Mouse (Mus musculus) liver, embryonic 14.5 days (tissue): ENCODE results near the gene Sppl2b. TPM values are rescaled to one million over a fixed set of nuclear protein-coding genes. Genes with fewer than 3 reads are reported as not detected.

Experiments used
- ATAC-seq: fragments of 200-750 bp; cut with Nextera tagmentation; 2 replicates; pipeline ENCODE4 v1.8.0; 2017; ENCODE audit warnings: moderate number of reproducible peaks, mild to moderate bottlenecking, moderate library complexity; ENCODE audit not compliant: insufficient read depth
- DNase-seq, 3 experiments: peaks; one replicate each; pipeline ENCODE4 v3.0.0-alpha.2; 2012 to 2013; ENCODE audit warnings: low read depth in 3 of 3, low spot score in 3 of 3
- H3K27ac ChIP-seq: fragments of 300-500 bp; sonication (generic); 2 replicates; pipeline ENCODE4 v1.5.1; 2014; ENCODE audit warnings: moderate library complexity, mild to moderate bottlenecking, control low read depth, inconsistent platforms
- H3K27me3 ChIP-seq: fragments of 300-500 bp; sonication (generic); 2 replicates; pipeline ENCODE4 v1.6.1; 2014; ENCODE audit warnings: mild to moderate bottlenecking, low read length, moderate library complexity; ENCODE audit not compliant: control insufficient read depth, insufficient read depth
- H3K36me3 ChIP-seq: fragments of 300-500 bp; sonication (generic); replicated peaks from 2 replicates; pipeline ENCODE4 v1.6.1; 2014; ENCODE audit warnings: low read depth; ENCODE audit not compliant: control insufficient read depth, insufficient read depth
- H3K4me1 ChIP-seq, 2 experiments: fragments of 200-500 bp in 1 of 2; fragments of 300-500 bp in 1 of 2; sonication (generic) in 1 of 2; replicated peaks; 2 replicates each; pipeline ENCODE4 v1.6.1; 2012 to 2014; ENCODE audit warnings: antibody characterized with exemption in 1 of 2, inconsistent platforms in 1 of 2, low read length in 1 of 2; ENCODE audit not compliant: control insufficient read depth in 2 of 2, insufficient read depth in 2 of 2
- H3K4me2 ChIP-seq: fragments of 300-500 bp; sonication (generic); 2 replicates; pipeline ENCODE4 v1.6.1; 2014; ENCODE audit warnings: low read depth, mild to moderate bottlenecking, control low read depth, moderate library complexity
- H3K4me3 ChIP-seq, 2 experiments: fragments of 200-500 bp in 1 of 2; fragments of 300-500 bp in 1 of 2; sonication (generic) in 1 of 2; 2 replicates each; pipeline ENCODE4 v1.5.1; 2012 to 2014; ENCODE audit warnings: low read depth in 2 of 2, low read length in 2 of 2, mild to moderate bottlenecking in 2 of 2, control low read depth in 1 of 2, inconsistent platforms in 1 of 2, moderate library complexity in 1 of 2; ENCODE audit not compliant: insufficient read depth in 1 of 2
- H3K9ac ChIP-seq: fragments of 300-500 bp; sonication (generic); replicated peaks from 2 replicates; pipeline ENCODE4 v1.6.1; 2014; ENCODE audit warnings: mild to moderate bottlenecking, control low read depth, moderate library complexity
- H3K9me3 ChIP-seq: fragments of 300-500 bp; sonication (generic); 2 replicates; pipeline ENCODE4 v1.6.1; 2016; ENCODE audit warnings: low read length, mixed read lengths; ENCODE audit not compliant: control insufficient read depth
- CTCF ChIP-seq: IDR thresholded peaks from 2 replicates; pipeline ENCODE4 v1.5.1; 2016; ENCODE audit warnings: antibody characterized with exemption, low read depth, control low read depth
- EP300 ChIP-seq: IDR thresholded peaks from 2 replicates; pipeline ENCODE4 v1.6.1; 2016; ENCODE audit warnings: antibody characterized with exemption, low read depth
- WGBS: fragments of 180-500 bp; shearing (Covaris S2); extraction: QIAGEN DNeasy Blood & Tissue Kit; methylation state at CpG from one replicate; pipeline ENCODE4 v1.1.7; 2014; ENCODE audit not compliant: insufficient replicate concordance; 5-methylcytosine and 5-hydroxymethylcytosine counted together
- polyA plus RNA-seq, 2 experiments: library from polyadenylated mRNA; depleted of rRNA in 1 of 2; stranded (reverse) in 1 of 2; unstranded in 1 of 2; fragments of >200 nt; fragmentation: Nextera tagmentation in 1 of 2; extraction: Ambion mirVana in 1 of 2; gene quantifications; 2 replicates each; pipeline versions ENCODE4 v1.2.1 to v1.2.3; 2012 to 2014

The Sppl2b gene
- polyA plus RNA-seq, 2 experiments = 34.7 to 76.1 TPM

GRCm38 (mm10) chr10:80838346-80838912 is 16.6 kb upstream of the Sppl2b start:
- Histone ChIP-seq H3K4me1 (no peaks in the 10 kb centered on the region), H3K4me3 (no peak overlapping the region), H3K27ac (no peak overlapping the region), H3K27me3 (peaks cover 59% of the 10 kb centered on the region), H3K9me3 (no peaks in the 10 kb centered on the region), H3K4me2 (no peak overlapping the region), H3K9ac (no peak overlapping the region), H3K36me3 (no peaks in the 10 kb centered on the region)
- no peak for TF ChIP-seq CTCF
- TF ChIP-seq EP300 = no peak
- WGBS = 54% methylated on average over 2 of the region's 2 CpGs
- no peak for ATAC-seq
- DNase-seq = no peak

- DNase-seq = no peak
- WGBS = 55% methylated on average over 6 of the region's 6 CpGs
These were observed 15.2 kb upstream of the Sppl2b start for GRCm38 (mm10) chr10:80839848-80840247.

GRCm38 (mm10) chr10:80841685-80842084 is 13.4 kb upstream of the Sppl2b start:
- H3K9ac ChIP-seq = no peak overlapping the region
- no peak overlapping the region for H3K27ac ChIP-seq
- H3K4me1 ChIP-seq = no peaks in the 10 kb centered on the region
- DNase-seq (no peak), ATAC-seq (no peak)
- H3K9me3 ChIP-seq = no peaks in the 10 kb centered on the region
- H3K36me3 ChIP-seq = no peaks in the 10 kb centered on the region
- H3K4me3 ChIP-seq = no peak overlapping the region
- TF ChIP-seq CTCF (no peak), EP300 (no peak)
- peaks cover 54% of the 10 kb centered on the region for H3K27me3 ChIP-seq
- H3K4me2 ChIP-seq = no peak overlapping the region
- 61% methylated on average over 2 of the region's 2 CpGs for WGBS

More at GRCm38 (mm10) chr10:80839848-80840247, 15.2 kb upstream of the Sppl2b start:
- H3K9me3 ChIP-seq = no peaks in the 10 kb centered on the region
- H3K4me3 ChIP-seq = no peak overlapping the region
- H3K9ac ChIP-seq = no peak overlapping the region
- peaks cover 59% of the 10 kb centered on the region for H3K27me3 ChIP-seq
- no peak overlapping the region for H3K4me2 ChIP-seq
- H3K36me3 ChIP-seq = no peaks in the 10 kb centered on the region
- TF ChIP-seq EP300 (no peak), CTCF (no peak)
- no peak overlapping the region for H3K27ac ChIP-seq
- no peak for ATAC-seq
- H3K4me1 ChIP-seq = no peaks in the 10 kb centered on the region

GRCm38 (mm10) chr10:80842334-80842733 is 12.7 kb upstream of the Sppl2b start:
- ATAC-seq = no peak
- no peaks in the 10 kb centered on the region for H3K36me3 ChIP-seq
- TF ChIP-seq EP300 (no peak), CTCF (no peak)
- H3K4me3 ChIP-seq = no peak overlapping the region
- H3K9ac ChIP-seq = no peak overlapping the region
- no peak overlapping the region for H3K27ac ChIP-seq
- no peaks in the 10 kb centered on the region for H3K4me1 ChIP-seq
- no peak overlapping the region for H3K4me2 ChIP-seq
- peaks cover 51% of the 10 kb centered on the region for H3K27me3 ChIP-seq
- no peak for DNase-seq
- WGBS = 66% methylated on average over 15 of the region's 15 CpGs
- H3K9me3 ChIP-seq = no peaks in the 10 kb centered on the region

- H3K4me2 ChIP-seq = no peak overlapping the region; the same call in 1 of the 2 replicates
- H3K9me3 ChIP-seq = no peaks in the 10 kb centered on the region
- H3K9ac ChIP-seq = no peak overlapping the region
- ATAC-seq = no peak
- H3K27ac ChIP-seq = no peak overlapping the region
- H3K4me1 ChIP-seq = peaks cover 0 to 3% of the 10 kb centered on the region in 2 experiments; a peak in 1 of 4 replicates
- no peak for DNase-seq
- peaks cover 47% of the 10 kb centered on the region for H3K27me3 ChIP-seq
- peak overlapping the region in 1 of 2 experiments; percentile 4; a peak in 2 of 4 replicates for H3K4me3 ChIP-seq
- TF ChIP-seq EP300 (no peak), CTCF (no peak)
- WGBS = 10% methylated on average over 32 of the region's 32 CpGs
- no peaks in the 10 kb centered on the region for H3K36me3 ChIP-seq
These were observed 11.8 kb upstream of the Sppl2b start for GRCm38 (mm10) chr10:80843087-80843930.
